Mouse (Mus musculus) hindbrain, embryonic 12.5 days (tissue): ENCODE results near the gene St3gal6. TPM values are rescaled to one million over a fixed set of nuclear protein-coding genes. Genes with fewer than 3 reads are reported as not detected.

Experiments used
- ATAC-seq: fragments of 200-750 bp; cut with Nextera tagmentation; 2 replicates; pipeline ENCODE4 v1.8.0; 2017; ENCODE audit warnings: moderate TSS enrichment; ENCODE audit not compliant: low FRiP score
- H3K27ac ChIP-seq: fragments of 300-500 bp; sonication (generic); 2 replicates; pipeline ENCODE4 v1.5.1; 2016; ENCODE audit warnings: mild to moderate bottlenecking
- H3K27me3 ChIP-seq: fragments of 300-500 bp; sonication (generic); 2 replicates; pipeline ENCODE4 v1.6.1; 2016; ENCODE audit warnings: mild to moderate bottlenecking
- H3K36me3 ChIP-seq: fragments of 300-500 bp; sonication (generic); 2 replicates; pipeline ENCODE4 v1.6.1; 2016; ENCODE audit warnings: mild to moderate bottlenecking
- H3K4me1 ChIP-seq: fragments of 300-500 bp; sonication (generic); 2 replicates; pipeline ENCODE4 v1.6.1; 2016
- H3K4me2 ChIP-seq: fragments of 300-500 bp; sonication (generic); replicated peaks from 2 replicates; pipeline ENCODE4 v1.6.1; 2016; ENCODE audit warnings: mild to moderate bottlenecking
- H3K4me3 ChIP-seq: fragments of 300-500 bp; sonication (generic); 2 replicates; pipeline ENCODE4 v1.5.1; 2016; ENCODE audit warnings: mild to moderate bottlenecking
- H3K9ac ChIP-seq: fragments of 300-500 bp; sonication (generic); 2 replicates; pipeline ENCODE4 v1.6.1; 2016; ENCODE audit warnings: mild to moderate bottlenecking, moderate library complexity
- H3K9me3 ChIP-seq: fragments of 300-500 bp; sonication (generic); replicated peaks from 2 replicates; pipeline ENCODE4 v1.6.1; 2016; ENCODE audit warnings: mild to moderate bottlenecking
- WGBS: fragments of 180-500 bp; shearing (Covaris S2); methylation state at CpG from one replicate; pipeline ENCODE4 v1.1.7; 2016; 5-methylcytosine and 5-hydroxymethylcytosine counted together
- polyA plus RNA-seq: library from polyadenylated mRNA; unstranded; fragments of >200 nt; fragmentation: Nextera tagmentation; extraction: Ambion mirVana; gene quantifications from 2 replicates; pipeline ENCODE4 v1.2.1, GENCODE M21; 2016

St3gal6 gene
- polyA plus RNA-seq, 1 experiment from 2014 or later = 10.1 TPM

DNA sequence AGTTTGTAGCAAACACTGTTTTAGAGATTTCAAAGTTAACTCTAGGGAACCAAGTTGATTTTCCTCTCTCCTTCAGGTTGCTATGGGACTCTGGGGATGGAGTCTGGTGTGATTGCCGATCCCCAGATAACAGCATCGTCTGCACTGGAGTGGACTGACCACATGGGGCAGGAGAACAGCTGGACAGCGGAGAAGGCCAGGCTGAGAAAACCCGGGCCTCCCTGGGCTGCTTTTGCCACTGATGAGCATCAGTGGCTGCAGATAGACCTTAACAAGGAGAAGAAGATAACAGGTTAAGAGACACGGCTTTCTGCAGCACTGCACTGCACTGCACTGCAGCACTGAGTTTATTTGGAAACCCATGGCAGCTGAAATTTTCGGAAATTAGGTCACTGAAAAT, 73.4 kb downstream of the St3gal6 start:
- Histone ChIP-seq H3K27me3 (no peaks in the 10 kb centered on the region), H3K9me3 (no peaks in the 10 kb centered on the region), H3K4me1 (no peaks in the 10 kb centered on the region), H3K27ac (no peak overlapping the region), H3K9ac (no peak overlapping the region), H3K4me3 (no peak overlapping the region), H3K36me3 (peaks cover 25% of the 10 kb centered on the region; the same call in 1 of the 2 replicates), H3K4me2 (no peak overlapping the region)
- WGBS = 81% methylated on average over 6 of the region's 6 CpGs
- no peak for ATAC-seq

DNA sequence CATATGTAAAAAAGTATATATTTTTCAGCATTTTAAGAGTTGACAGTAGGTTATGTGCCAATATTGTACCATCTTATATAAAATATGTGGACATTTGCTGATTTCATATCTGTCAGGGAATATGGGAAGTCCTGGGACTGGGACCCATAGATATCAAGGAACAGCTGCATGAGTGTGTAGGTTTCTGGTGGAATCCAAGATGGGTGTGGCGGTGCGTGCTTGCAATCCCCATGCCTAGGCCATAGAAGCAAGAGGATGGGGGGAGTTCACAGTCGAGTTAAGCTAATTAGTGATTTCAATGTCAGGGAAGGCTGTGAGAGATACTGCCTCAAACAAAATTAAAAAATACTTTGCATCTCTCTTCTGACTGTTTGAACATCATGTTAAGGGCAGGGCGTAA, 75.0 kb downstream of the St3gal6 start:
- H3K4me1 ChIP-seq = no peaks in the 10 kb centered on the region

DNA sequence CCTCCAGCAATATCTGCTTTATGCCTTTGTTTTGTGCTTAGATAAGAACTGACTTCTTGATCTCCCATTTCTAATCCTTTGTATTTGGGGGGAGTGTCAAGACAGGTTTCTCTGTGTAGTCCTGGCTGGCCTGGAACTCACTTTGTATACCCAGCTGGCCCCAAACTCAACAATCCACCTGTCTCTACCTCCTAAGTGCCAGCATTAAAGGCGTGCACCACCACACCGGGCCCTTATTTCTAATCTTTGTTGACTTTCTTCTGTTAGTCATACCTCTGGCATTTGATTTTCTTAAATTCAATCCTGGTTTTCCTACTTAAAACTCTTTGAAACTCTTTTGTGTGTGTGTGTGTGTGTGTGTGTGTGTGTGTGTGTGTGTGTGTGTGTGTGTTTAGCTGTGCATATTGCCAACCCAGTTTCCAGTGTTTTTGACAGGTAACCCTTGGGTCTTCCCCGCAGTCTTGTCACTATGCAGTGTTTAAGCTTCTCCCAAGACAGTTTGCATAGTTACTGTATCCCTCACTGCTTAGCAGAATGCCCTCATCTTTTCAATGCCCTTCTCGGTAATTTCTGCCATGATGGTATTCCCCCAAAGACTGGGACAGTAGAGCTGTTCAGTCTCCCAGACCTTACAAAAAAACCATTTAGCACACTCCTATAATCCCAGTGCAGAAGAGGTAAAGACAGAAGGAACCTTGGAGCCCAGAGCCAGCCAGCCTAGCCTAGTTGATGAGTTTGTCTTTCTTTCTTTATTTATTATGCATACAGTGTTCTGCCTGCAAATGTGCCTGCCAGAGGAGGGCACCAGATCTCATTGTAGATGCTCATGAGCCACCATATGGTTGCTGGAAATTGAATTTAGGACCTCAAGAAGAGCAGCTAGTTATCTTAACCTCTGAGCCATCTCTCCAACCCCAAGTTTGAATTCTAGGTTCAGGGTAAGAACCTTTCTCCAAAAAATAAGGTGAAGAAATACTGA, 77.5 kb downstream of the St3gal6 start:
- no peak overlapping the region for H3K4me2 ChIP-seq
- peaks cover 21% of the 10 kb centered on the region; the same call in 1 of the 2 replicates for H3K36me3 ChIP-seq
- no peak overlapping the region for H3K27ac ChIP-seq
- H3K9ac ChIP-seq = no peak overlapping the region
- no peaks in the 10 kb centered on the region for H3K9me3 ChIP-seq
- H3K4me3 ChIP-seq = no peak overlapping the region
- H3K27me3 ChIP-seq = no peaks in the 10 kb centered on the region
- no peak for ATAC-seq
- 94% methylated on average over 4 of the region's 4 CpGs for WGBS
- H3K4me1 ChIP-seq = no peaks in the 10 kb centered on the region

More for the DNA sequence above, 75.0 kb downstream of the St3gal6 start:
- no peaks in the 10 kb centered on the region for H3K27me3 ChIP-seq
- ATAC-seq = no peak
- H3K4me2 ChIP-seq = no peak overlapping the region
- H3K9ac ChIP-seq = no peak overlapping the region
- H3K36me3 ChIP-seq = peaks cover 25% of the 10 kb centered on the region; the same call in 1 of the 2 replicates
- no peaks in the 10 kb centered on the region for H3K9me3 ChIP-seq
- no peak overlapping the region for H3K4me3 ChIP-seq
- H3K27ac ChIP-seq = no peak overlapping the region
- 89% methylated on average over 4 of the region's 4 CpGs for WGBS

DNA sequence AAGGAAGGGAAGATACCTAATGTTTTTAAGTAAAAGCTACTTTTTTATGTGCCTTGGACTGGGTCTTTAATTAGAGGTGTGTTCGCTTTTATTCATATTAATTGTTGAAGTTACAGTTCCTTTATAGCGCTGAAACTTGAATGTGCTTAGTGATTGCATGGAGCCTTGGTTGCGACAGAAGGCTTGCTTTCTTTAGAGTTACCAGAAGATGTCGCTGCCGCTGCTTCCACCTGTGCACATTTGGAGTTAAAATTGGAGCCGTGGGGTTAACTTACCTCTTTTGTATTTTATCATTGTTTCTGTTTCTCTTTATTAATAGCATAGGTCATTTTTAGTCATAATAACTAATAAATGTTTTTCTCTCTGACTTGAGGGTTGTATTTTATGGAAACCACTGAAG, 79.3 kb downstream of the St3gal6 start:
- Histone ChIP-seq H3K27ac (no peak overlapping the region), H3K9ac (no peak overlapping the region), H3K4me3 (no peak overlapping the region), H3K36me3 (0 out of 2 replicates have a peak, but pooled peaks cover 9% of the 10 kb centered on the region), H3K27me3 (no peaks in the 10 kb centered on the region), H3K4me1 (no peaks in the 10 kb centered on the region), H3K9me3 (no peaks in the 10 kb centered on the region), H3K4me2 (no peak overlapping the region)
- WGBS = 73% methylated on average over 6 of the region's 6 CpGs
- ATAC-seq = no peak

DNA sequence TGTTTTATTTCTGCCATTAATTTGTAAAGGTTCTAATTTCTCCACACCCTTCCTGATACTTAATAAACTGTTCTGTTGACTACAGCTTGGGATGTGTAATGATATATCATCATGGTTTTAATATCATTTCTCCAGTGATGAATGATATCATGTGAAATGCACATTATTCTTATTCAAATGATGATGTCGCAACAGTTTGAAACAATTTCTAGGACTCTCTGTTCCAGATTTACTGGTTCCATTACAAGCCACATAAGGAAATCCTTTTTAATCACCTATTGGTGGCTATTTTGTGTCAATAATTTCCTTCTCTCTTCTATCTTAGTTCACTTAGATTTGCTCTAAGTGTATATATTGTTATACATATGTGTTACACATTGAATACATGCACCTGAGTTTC, 91.7 kb downstream of the St3gal6 start:
- Histone ChIP-seq H3K36me3 (peaks cover 11% of the 10 kb centered on the region; the same call in 1 of the 2 replicates), H3K27ac (no peak overlapping the region), H3K27me3 (no peaks in the 10 kb centered on the region), H3K4me3 (no peak overlapping the region), H3K9me3 (no peaks in the 10 kb centered on the region), H3K9ac (no peak overlapping the region), H3K4me1 (no peaks in the 10 kb centered on the region), H3K4me2 (no peak overlapping the region)
- WGBS = 97% methylated on average over 1 of the region's 1 CpGs
- no peak for ATAC-seq

DNA sequence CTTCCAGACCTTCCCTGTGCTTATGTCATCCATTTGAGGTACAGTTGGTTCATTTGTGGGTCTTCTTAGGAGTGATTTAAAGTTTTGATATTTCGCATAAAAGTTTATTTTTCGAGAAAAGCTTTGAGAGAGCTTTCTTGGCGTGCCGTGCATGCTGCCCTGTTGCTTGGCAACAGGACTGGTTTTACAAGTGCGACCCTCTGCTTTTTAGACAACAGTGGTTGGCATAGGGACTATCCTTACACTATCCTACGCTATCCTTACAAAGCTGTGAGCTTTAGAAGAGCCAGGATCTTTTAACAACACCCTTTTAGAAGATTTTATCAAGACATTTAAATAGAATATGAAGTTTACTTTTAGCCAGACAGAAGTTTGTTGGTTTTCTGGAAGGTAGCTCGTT, 93.8 kb downstream of the St3gal6 start:
- H3K4me2 ChIP-seq = no peak overlapping the region

DNA sequence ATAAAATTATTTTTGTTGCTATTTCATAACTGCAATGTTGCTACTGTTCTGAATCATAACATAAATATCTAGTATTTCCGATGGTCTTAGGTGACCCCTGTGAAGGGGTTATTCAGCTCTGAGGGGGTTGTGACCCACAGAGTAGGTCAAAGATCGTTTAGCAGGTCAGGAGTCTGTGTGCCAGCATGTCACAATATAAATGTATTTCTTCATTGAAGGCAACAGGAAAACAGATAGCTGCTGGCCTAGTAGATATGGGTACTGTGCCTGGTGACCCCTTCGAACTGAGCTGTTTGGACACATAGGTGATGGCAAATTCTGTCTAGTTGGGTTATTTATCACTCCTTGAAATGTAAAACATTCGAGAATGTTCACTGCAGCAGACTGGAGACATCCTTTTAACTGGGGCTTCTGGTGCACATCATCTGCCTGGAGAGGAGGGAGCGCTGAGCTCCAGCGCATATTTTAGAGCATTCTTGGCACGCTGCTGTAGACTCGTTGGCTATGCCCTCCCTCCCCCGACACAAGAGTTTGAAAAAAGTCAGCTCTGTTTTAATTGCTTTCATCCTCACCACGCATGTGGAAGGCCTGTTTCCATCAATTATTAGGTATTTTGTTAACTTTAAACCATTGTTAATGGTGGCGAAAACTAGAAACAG, 102.2 kb downstream of the St3gal6 start:
- Histone ChIP-seq H3K4me1 (peaks cover 14% of the 10 kb centered on the region), H3K27me3 (no peaks in the 10 kb centered on the region), H3K4me2 (no peak overlapping the region), H3K9me3 (no peaks in the 10 kb centered on the region), H3K36me3 (no peaks in the 10 kb centered on the region), H3K9ac (no peak overlapping the region), H3K4me3 (no peak overlapping the region), H3K27ac (no peak overlapping the region)
- 53% methylated on average over 11 of the region's 11 CpGs for WGBS
- ATAC-seq = no peak

More for the DNA sequence above, 93.8 kb downstream of the St3gal6 start:
- H3K9me3 ChIP-seq = no peaks in the 10 kb centered on the region
- H3K36me3 ChIP-seq = peaks cover 4% of the 10 kb centered on the region; the same call in 1 of the 2 replicates
- no peaks in the 10 kb centered on the region for H3K27me3 ChIP-seq
- no peak overlapping the region for H3K9ac ChIP-seq
- ATAC-seq = no peak
- no peaks in the 10 kb centered on the region for H3K4me1 ChIP-seq
- 82% methylated on average over 7 of the region's 7 CpGs for WGBS
- no peak overlapping the region for H3K4me3 ChIP-seq
- H3K27ac ChIP-seq = no peak overlapping the region

Other genes with a start within 250 kb of the St3gal6 start
- gene Dcbld2, start 115.8 kb downstream of the St3gal6 start, polyA plus RNA-seq = 10.2 and 12.9 TPM in 2 replicates
- gene Gm813, start 92.7 kb upstream of the St3gal6 start, polyA plus RNA-seq = not detected in 2 replicates
- not detected in 2 replicates for gene E330017A01Rik, start 114.5 kb upstream of the St3gal6 start, polyA plus RNA-seq
- 18.4 and 22.5 TPM in 2 replicates for gene Cpox, start 146.0 kb upstream of the St3gal6 start, polyA plus RNA-seq
- not detected in 2 replicates for gene Gpr15, start 194.8 kb upstream of the St3gal6 start, polyA plus RNA-seq
- 120 and 133 TPM in 2 replicates for gene Cldnd1, start 203.7 kb upstream of the St3gal6 start, polyA plus RNA-seq
- not detected in 2 replicates for gene Olfr172, start 238.9 kb upstream of the St3gal6 start, polyA plus RNA-seq